Mouse (Mus musculus) lung, postnatal 14 days (tissue): Measurements from ENCODE around the gene Hspa1a.
"Not testable (repeated sequence)": the region's sequence is repeated elsewhere in the genome, so short reads cannot be mapped to it uniquely, and the experiment has no call there.

Experiments
- DNase-seq: peaks from one replicate; pipeline ENCODE4 v3.0.0; 2021

The Hspa1a gene

GRCm38 (mm10) chr17:34972069-34972749 is at the start of gene Hspa1a, which contains the start of gene Hspa1l:
Hspa1a (minus strand) TSS chr17:34972156.
Hspa1l (plus strand) TSS chr17:34972703.
- peak; percentile 82 for DNase-seq

GRCm38 (mm10) chr17:35021163-35021808 is 49.3 kb upstream of the Hspa1a start:
- peak; percentile 93 for DNase-seq

- DNase-seq, result no peak
These were observed 48.6 kb upstream of the Hspa1a start for GRCm38 (mm10) chr17:35020551-35020950.

- DNase-seq, result no peak
These were observed 47.9 kb upstream of the Hspa1a start for GRCm38 (mm10) chr17:35019894-35020293.

GRCm38 (mm10) chr17:35018171-35018570 is 46.2 kb upstream of the Hspa1a start:
- no peak for DNase-seq

- DNase-seq, result no peak
These were observed 45.7 kb upstream of the Hspa1a start for GRCm38 (mm10) chr17:35017706-35018030.

GRCm38 (mm10) chr17:35016791-35017705 is 45.1 kb upstream of the Hspa1a start:
- DNase-seq, result no peak

GRCm38 (mm10) chr17:35016376-35016775 is 44.4 kb upstream of the Hspa1a start, which contains the start of gene Vwa7:
Vwa7 (plus strand) TSS chr17:35016579.
- no peak for DNase-seq

GRCm38 (mm10) chr17:35015296-35015695 is 43.3 kb upstream of the Hspa1a start:
- no peak for DNase-seq

- DNase-seq, result no peak
These were observed 41.3 kb upstream of the Hspa1a start for GRCm38 (mm10) chr17:35013221-35013620.

GRCm38 (mm10) chr17:35012430-35012829 is 40.5 kb upstream of the Hspa1a start:
- no peak for DNase-seq

- DNase-seq, result no peak
These were observed 39.5 kb upstream of the Hspa1a start for GRCm38 (mm10) chr17:35011440-35011839.

- no peak for DNase-seq
These were observed 37.6 kb upstream of the Hspa1a start for GRCm38 (mm10) chr17:35009586-35009985.

- no peak for DNase-seq
These were observed 35.5 kb upstream of the Hspa1a start for GRCm38 (mm10) chr17:35007387-35007991.

GRCm38 (mm10) chr17:35005902-35006301 is 33.9 kb upstream of the Hspa1a start:
- not testable (repeated sequence) for DNase-seq

GRCm38 (mm10) chr17:35005158-35005557 is 33.2 kb upstream of the Hspa1a start:
- DNase-seq, result no peak

GRCm38 (mm10) chr17:35004075-35004717 is 32.2 kb upstream of the Hspa1a start:
- DNase-seq, result no peak

GRCm38 (mm10) chr17:35003022-35003838 is 31.3 kb upstream of the Hspa1a start:
- no peak for DNase-seq

GRCm38 (mm10) chr17:35002153-35002865 is 30.4 kb upstream of the Hspa1a start:
- no peak for DNase-seq

- DNase-seq, result peak; percentile 30
These were observed 29.6 kb upstream of the Hspa1a start for GRCm38 (mm10) chr17:35001452-35002152.
